Mouse (Mus musculus) forebrain, embryonic 16.5 days (tissue): ENCODE data around the gene Adamtsl1. TPM values are rescaled to one million over a fixed set of nuclear protein-coding genes. Genes with fewer than 3 reads are reported as not detected.

Experiments
- ATAC-seq: fragments of 200-750 bp; cut with Nextera tagmentation; 2 replicates; pipeline ENCODE4 v1.8.0; 2017; ENCODE audit warnings: mild to moderate bottlenecking, moderate library complexity
- H3K27ac ChIP-seq: fragments of 300-500 bp; sonication (generic); 2 replicates; pipeline ENCODE4 v1.5.1; 2014; ENCODE audit warnings: low read length, control low read depth
- H3K27me3 ChIP-seq: fragments of 300-500 bp; sonication (generic); replicated peaks from 2 replicates; pipeline ENCODE4 v1.6.1; 2014; ENCODE audit warnings: low read length; ENCODE audit not compliant: control insufficient read depth, insufficient read depth
- H3K36me3 ChIP-seq: fragments of 300-500 bp; sonication (generic); 2 replicates; pipeline ENCODE4 v1.6.1; 2014; ENCODE audit not compliant: control insufficient read depth, insufficient read depth
- H3K4me1 ChIP-seq: fragments of 300-500 bp; sonication (generic); replicated peaks from 2 replicates; pipeline ENCODE4 v1.6.1; 2014; ENCODE audit warnings: low read length; ENCODE audit not compliant: control insufficient read depth, insufficient read depth
- H3K4me2 ChIP-seq: fragments of 300-500 bp; sonication (generic); 2 replicates; pipeline ENCODE4 v1.6.1; 2014; ENCODE audit warnings: mild to moderate bottlenecking, low read length, control low read depth
- H3K4me3 ChIP-seq: fragments of 300-500 bp; sonication (generic); replicated peaks from 2 replicates; pipeline ENCODE4 v1.5.1; 2014; ENCODE audit warnings: mild to moderate bottlenecking, low read length, control low read depth
- H3K9ac ChIP-seq: fragments of 300-500 bp; sonication (generic); replicated peaks from 2 replicates; pipeline ENCODE4 v1.6.1; 2014; ENCODE audit warnings: low read depth, low read length, control low read depth
- H3K9me3 ChIP-seq: fragments of 300-500 bp; sonication (generic); 2 replicates; pipeline ENCODE4 v1.6.1; 2016; ENCODE audit warnings: low read length; ENCODE audit not compliant: control insufficient read depth
- WGBS: fragments of 180-500 bp; shearing (Covaris S2); extraction: QIAGEN DNeasy Blood & Tissue Kit; methylation state at CpG from one replicate; pipeline ENCODE4 v1.1.7; 2014; 5-methylcytosine and 5-hydroxymethylcytosine counted together
- polyA plus RNA-seq: library from polyadenylated mRNA; unstranded; fragments of >200 nt; fragmentation: Nextera tagmentation; extraction: Ambion mirVana; gene quantifications from 2 replicates; pipeline ENCODE4 v1.2.1, GENCODE M21; 2015

Gene Adamtsl1
- polyA plus RNA-seq, 1 experiment from 2014 or later = 6.7 TPM

- H3K4me3 ChIP-seq = no peak overlapping the region
- H3K27ac ChIP-seq = no peak overlapping the region
- WGBS = 85% methylated on average over 4 of the region's 4 CpGs
- no peak overlapping the region for H3K9ac ChIP-seq
- H3K4me2 ChIP-seq = no peak overlapping the region
- ATAC-seq = no peak
- H3K9me3 ChIP-seq = no peaks in the 10 kb centered on the region
- no peaks in the 10 kb centered on the region for H3K36me3 ChIP-seq
- no peaks in the 10 kb centered on the region for H3K27me3 ChIP-seq
- no peaks in the 10 kb centered on the region for H3K4me1 ChIP-seq
Observed at GRCm38 (mm10) chr4:86060614-86061013, 546.6 kb downstream of the Adamtsl1 start.

GRCm38 (mm10) chr4:86068376-86068775 lies 554.4 kb downstream of the Adamtsl1 start:
- H3K27me3 ChIP-seq = 0 out of 2 replicates have a peak, but pooled peaks cover 2% of the 10 kb centered on the region
- no peak overlapping the region for H3K4me3 ChIP-seq
- H3K9me3 ChIP-seq = no peaks in the 10 kb centered on the region
- ATAC-seq = no peak
- no peak overlapping the region for H3K4me2 ChIP-seq
- no peak overlapping the region for H3K9ac ChIP-seq
- no peak overlapping the region for H3K27ac ChIP-seq
- WGBS = 90% methylated on average over 5 of the region's 5 CpGs
- H3K4me1 ChIP-seq = no peaks in the 10 kb centered on the region
- no peaks in the 10 kb centered on the region for H3K36me3 ChIP-seq

- Histone ChIP-seq H3K27me3 (0 out of 2 replicates have a peak, but pooled peaks cover 2% of the 10 kb centered on the region), H3K9ac (no peak overlapping the region), H3K4me2 (no peak overlapping the region), H3K9me3 (no peaks in the 10 kb centered on the region), H3K36me3 (no peaks in the 10 kb centered on the region), H3K27ac (no peak overlapping the region), H3K4me1 (no peaks in the 10 kb centered on the region), H3K4me3 (no peak overlapping the region)
- 53% methylated on average over 13 of the region's 13 CpGs for WGBS
- 0 out of 2 replicates have a peak, but pooled peaks have one; percentile 18 for ATAC-seq
Observed at GRCm38 (mm10) chr4:86068875-86069718, 555.1 kb downstream of the Adamtsl1 start.

- no peaks in the 10 kb centered on the region for H3K27me3 ChIP-seq
- H3K4me3 ChIP-seq = no peak overlapping the region
- H3K36me3 ChIP-seq = no peaks in the 10 kb centered on the region
- no peaks in the 10 kb centered on the region for H3K9me3 ChIP-seq
- no peak for ATAC-seq
- no peak overlapping the region for H3K9ac ChIP-seq
- no peak overlapping the region for H3K27ac ChIP-seq
- H3K4me2 ChIP-seq = no peak overlapping the region
- WGBS = 22% methylated on average over 1 of the region's 1 CpGs
- no peaks in the 10 kb centered on the region for H3K4me1 ChIP-seq
Observed at GRCm38 (mm10) chr4:86074871-86075270, 560.9 kb downstream of the Adamtsl1 start.

DNA sequence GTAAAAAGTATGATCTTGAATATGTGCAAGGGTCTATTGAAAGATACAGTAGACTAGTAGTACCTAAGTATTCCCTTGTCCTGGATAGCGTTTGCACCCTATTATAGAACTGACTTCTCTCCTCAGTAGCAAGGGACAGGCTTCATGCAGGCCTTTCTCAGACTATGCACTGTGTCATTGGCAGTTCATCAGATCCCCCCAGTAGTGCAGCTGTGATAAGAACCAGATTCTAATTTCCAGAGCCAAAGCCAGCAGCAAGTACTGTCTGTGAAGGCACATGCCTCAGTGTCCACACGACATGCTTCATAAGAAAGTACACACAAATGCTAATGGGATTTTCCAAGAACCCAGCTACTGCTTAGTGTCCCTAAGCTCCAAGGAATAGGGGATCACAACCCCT lies 563.4 kb downstream of the Adamtsl1 start:
- Histone ChIP-seq H3K9ac (no peak overlapping the region), H3K27me3 (no peaks in the 10 kb centered on the region), H3K36me3 (no peaks in the 10 kb centered on the region), H3K27ac (no peak overlapping the region), H3K9me3 (no peaks in the 10 kb centered on the region), H3K4me2 (no peak overlapping the region), H3K4me1 (no peaks in the 10 kb centered on the region), H3K4me3 (no peak overlapping the region)
- WGBS = 88% methylated on average over 2 of the region's 2 CpGs
- ATAC-seq = no peak

- ATAC-seq = no peak
Observed at GRCm38 (mm10) chr4:86077854-86078253, 563.9 kb downstream of the Adamtsl1 start.

DNA sequence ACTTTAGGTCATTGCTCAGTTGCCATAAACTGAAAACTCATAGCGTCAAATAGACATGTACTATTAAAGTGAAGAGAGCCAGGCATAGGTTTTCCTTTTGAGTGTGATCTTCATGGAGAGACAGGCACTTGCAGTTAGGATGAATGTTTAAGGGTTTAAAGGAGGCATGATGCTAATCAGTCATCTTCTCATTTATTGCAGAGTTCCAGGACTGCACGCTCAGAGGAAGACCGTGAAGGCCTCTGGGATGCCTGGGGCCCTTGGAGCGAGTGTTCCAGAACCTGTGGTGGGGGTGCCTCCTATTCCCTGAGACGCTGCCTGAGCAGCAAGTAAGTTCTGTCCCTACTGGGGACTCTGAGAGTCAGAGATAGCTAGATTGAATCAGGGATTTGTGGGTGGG lies 573.5 kb downstream of the Adamtsl1 start:
- Histone ChIP-seq H3K4me3 (no peak overlapping the region), H3K9ac (no peak overlapping the region), H3K36me3 (no peaks in the 10 kb centered on the region), H3K27me3 (no peaks in the 10 kb centered on the region), H3K4me2 (no peak overlapping the region), H3K27ac (no peak overlapping the region), H3K9me3 (no peaks in the 10 kb centered on the region), H3K4me1 (no peaks in the 10 kb centered on the region)
- WGBS = 92% methylated on average over 5 of the region's 5 CpGs
- ATAC-seq = no peak

More at GRCm38 (mm10) chr4:86077854-86078253, 563.9 kb downstream of the Adamtsl1 start:
- 59% methylated on average over 3 of the region's 3 CpGs for WGBS
- Histone ChIP-seq H3K4me2 (no peak overlapping the region), H3K9me3 (no peaks in the 10 kb centered on the region), H3K27me3 (no peaks in the 10 kb centered on the region), H3K27ac (no peak overlapping the region), H3K4me1 (no peaks in the 10 kb centered on the region), H3K9ac (no peak overlapping the region), H3K4me3 (no peak overlapping the region), H3K36me3 (no peaks in the 10 kb centered on the region)

DNA sequence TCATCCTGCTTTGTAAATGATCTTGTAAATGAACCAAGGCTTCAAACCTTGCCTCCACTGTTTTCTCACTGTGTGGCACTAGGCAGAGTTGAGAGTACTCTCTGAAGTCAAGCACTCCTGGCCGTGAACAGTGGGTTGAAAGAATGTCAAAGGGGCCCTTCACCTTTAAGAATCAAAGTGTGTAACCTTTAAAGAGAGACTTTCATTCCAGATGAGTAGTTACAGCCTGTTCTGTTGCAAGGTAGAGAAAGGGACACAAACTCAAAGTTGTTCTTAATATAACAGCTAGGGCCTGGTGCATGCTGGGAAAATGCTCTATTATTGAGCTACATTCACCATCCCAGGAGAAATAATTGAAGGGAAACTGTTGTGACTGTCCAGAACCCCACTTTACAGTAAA lies 589.2 kb downstream of the Adamtsl1 start:
- H3K4me1 ChIP-seq = no peaks in the 10 kb centered on the region
- no peaks in the 10 kb centered on the region for H3K27me3 ChIP-seq
- 74% methylated on average over 1 of the region's 1 CpGs for WGBS
- no peak overlapping the region for H3K9ac ChIP-seq
- H3K36me3 ChIP-seq = no peaks in the 10 kb centered on the region
- H3K4me2 ChIP-seq = no peak overlapping the region
- ATAC-seq = no peak
- no peak overlapping the region for H3K27ac ChIP-seq
- H3K9me3 ChIP-seq = no peaks in the 10 kb centered on the region
- no peak overlapping the region for H3K4me3 ChIP-seq

DNA sequence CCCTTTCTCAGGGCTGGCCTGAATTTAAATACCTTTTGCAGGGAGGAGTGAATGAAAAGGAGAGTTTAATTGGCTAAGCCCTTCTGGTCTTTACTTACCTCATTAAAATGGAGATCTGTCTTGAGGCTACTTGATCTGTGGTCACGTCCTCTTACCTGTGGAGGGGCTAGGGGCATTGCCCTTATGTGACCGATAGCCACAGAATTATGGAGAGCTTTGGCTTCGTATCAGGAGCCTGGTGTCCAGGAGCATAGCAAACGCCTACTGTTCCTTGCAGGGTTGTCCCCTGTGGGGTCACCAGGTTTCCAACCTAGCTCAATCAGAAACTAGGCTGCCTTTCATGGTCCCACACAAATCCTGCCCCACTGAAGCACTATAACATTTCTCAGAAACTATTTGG lies 594.4 kb downstream of the Adamtsl1 start:
- Histone ChIP-seq H3K9me3 (no peaks in the 10 kb centered on the region), H3K4me2 (no peak overlapping the region), H3K27ac (no peak overlapping the region), H3K36me3 (no peaks in the 10 kb centered on the region), H3K4me3 (no peak overlapping the region), H3K4me1 (no peaks in the 10 kb centered on the region), H3K9ac (no peak overlapping the region), H3K27me3 (no peaks in the 10 kb centered on the region)
- WGBS = 83% methylated on average over 4 of the region's 4 CpGs
- no peak for ATAC-seq
